Mouse (Mus musculus) CH12.LX (cell line): ENCODE data around the gene Paxbp1. TPM values are rescaled to one million over a fixed set of nuclear protein-coding genes. Genes with fewer than 3 reads are reported as not detected.

Experiments used
- DNase-seq: peaks from one replicate; pipeline ENCODE4 v3.0.0-alpha.2; 2013; ENCODE audit errors: extremely low read depth
- H3K27ac ChIP-seq: 2 replicates; pipeline ENCODE4 v1.5.1; 2012; ENCODE audit warnings: low read depth, mild to moderate bottlenecking, control low read depth, moderate library complexity; ENCODE audit not compliant: insufficient read depth
- H3K27me3 ChIP-seq: replicated peaks from 2 replicates; pipeline ENCODE3; 2012; ENCODE audit warnings: inconsistent platforms
- H3K36me3 ChIP-seq, 2 experiments: replicated peaks in 1 of 2; 2 replicates each; pipeline versions ENCODE3 to v1.6.1; 2012; ENCODE audit warnings: inconsistent platforms in 1 of 2, low read length in 1 of 2, mild to moderate bottlenecking in 1 of 2, mixed read lengths in 1 of 2, moderate library complexity in 1 of 2; ENCODE audit not compliant: control insufficient read depth in 1 of 2, insufficient read depth in 1 of 2
- H3K4me1 ChIP-seq, 2 experiments: 2 replicates each; pipeline ENCODE4 v1.6.1; 2012; ENCODE audit warnings: inconsistent platforms in 1 of 2, moderate library complexity in 1 of 2; ENCODE audit not compliant: insufficient read depth in 2 of 2, control insufficient read depth in 1 of 2
- H3K4me2 ChIP-seq: 2 replicates; pipeline ENCODE4 v1.6.1; 2012; ENCODE audit warnings: low read depth, mild to moderate bottlenecking, control low read depth; ENCODE audit not compliant: poor library complexity, insufficient read depth, severe bottlenecking
- H3K4me3 ChIP-seq, 3 experiments: fragments of 150-350 bp in 1 of 3; sonication (generic) in 1 of 3; replicated peaks in 1 of 3; 2 replicates each; pipeline versions ENCODE3 to v1.5.1; 2011 to 2012; ENCODE audit warnings: low read depth in 2 of 3, low read length in 2 of 3, mild to moderate bottlenecking in 2 of 3, moderate library complexity in 2 of 3, control low read depth in 1 of 3, improper control_type of control experiment in 1 of 3, inconsistent platforms in 1 of 3, mixed read lengths in 1 of 3; ENCODE audit not compliant: poor library complexity in 1 of 3
- H3K79me2 ChIP-seq: replicated peaks from 2 replicates; pipeline ENCODE4 v1.6.1; 2012; ENCODE audit warnings: mild to moderate bottlenecking, moderate library complexity; ENCODE audit not compliant: control insufficient read depth, poor library complexity, insufficient read depth, severe bottlenecking; ENCODE audit errors: extremely low read depth
- H3K9ac ChIP-seq: 2 replicates; pipeline ENCODE4 v1.6.1; 2012; ENCODE audit warnings: low read depth, mild to moderate bottlenecking, control low read depth, moderate library complexity; ENCODE audit not compliant: insufficient read depth
- H3K9me3 ChIP-seq: replicated peaks from 2 replicates; pipeline ENCODE3; 2012; ENCODE audit warnings: low read length, inconsistent platforms, mixed read lengths
- BHLHE40 ChIP-seq: IDR thresholded peaks from 2 replicates; pipeline ENCODE4 v1.6.1; 2011; ENCODE audit warnings: mild to moderate bottlenecking, low read depth, low read length, improper control_type of control experiment
- EP300 ChIP-seq: IDR thresholded peaks from 2 replicates; pipeline ENCODE4 v1.6.1; 2011; ENCODE audit warnings: low read length, improper control_type of control experiment
- ETS1 ChIP-seq: conservative IDR thresholded peaks from 2 replicates; pipeline ENCODE4 v1.6.1; 2012; ENCODE audit warnings: low read depth, mild to moderate bottlenecking, inconsistent platforms, low read length, improper control_type of control experiment, moderate library complexity
- JUND ChIP-seq: conservative IDR thresholded peaks from 2 replicates; pipeline ENCODE4 v1.6.1; 2011; ENCODE audit warnings: low read depth, low read length, improper control_type of control experiment
- MAFK ChIP-seq: IDR thresholded peaks from 2 replicates; pipeline ENCODE4 v1.6.1; 2011; ENCODE audit warnings: low read length, improper control_type of control experiment; ENCODE audit not compliant: insufficient replicate concordance
- MAX ChIP-seq: IDR thresholded peaks from 2 replicates; pipeline ENCODE4 v1.6.1; 2011; ENCODE audit warnings: low read length, improper control_type of control experiment
- MAZ ChIP-seq: IDR thresholded peaks from 2 replicates; pipeline ENCODE4 v1.6.1; 2012; ENCODE audit warnings: low read depth, mild to moderate bottlenecking, inconsistent platforms, low read length, improper control_type of control experiment, moderate library complexity
- MEF2A ChIP-seq: IDR thresholded peaks from 2 replicates; pipeline ENCODE4 v1.6.1; 2014; ENCODE audit warnings: low read depth, mild to moderate bottlenecking, inconsistent platforms, low read length, improper control_type of control experiment, borderline replicate concordance
- MXI1 ChIP-seq: IDR thresholded peaks from 2 replicates; pipeline ENCODE4 v1.6.1; 2011; ENCODE audit warnings: mild to moderate bottlenecking, low read depth, low read length, improper control_type of control experiment
- MYC ChIP-seq: IDR thresholded peaks from 2 replicates; pipeline ENCODE4 v1.6.1; 2011; ENCODE audit warnings: low read depth, mild to moderate bottlenecking, improper control_type of control experiment, low read length
- NELFE ChIP-seq: IDR thresholded peaks from 2 replicates; pipeline ENCODE4 v1.6.1; 2011; ENCODE audit warnings: low read depth, low read length, improper control_type of control experiment
- POLR2AphosphoS2 ChIP-seq: IDR thresholded peaks from 2 replicates; pipeline ENCODE4 v1.6.1; 2011; ENCODE audit warnings: low read depth, low read length, improper control_type of control experiment
- RAD21 ChIP-seq: IDR thresholded peaks from 2 replicates; pipeline ENCODE4 v1.6.1; 2011; ENCODE audit warnings: low read depth, mild to moderate bottlenecking, low read length, improper control_type of control experiment, moderate library complexity
- RCOR1 ChIP-seq: conservative IDR thresholded peaks from 2 replicates; pipeline ENCODE4 v1.6.1; 2012; ENCODE audit warnings: low read depth, mild to moderate bottlenecking, inconsistent platforms, low read length, improper control_type of control experiment
- SIN3A ChIP-seq: IDR thresholded peaks from 2 replicates; pipeline ENCODE4 v1.6.1; 2012; ENCODE audit warnings: low read length, improper control_type of control experiment, inconsistent platforms
- SMC3 ChIP-seq: IDR thresholded peaks from 2 replicates; pipeline ENCODE4 v1.6.1; 2011; ENCODE audit warnings: low read depth, low read length, improper control_type of control experiment
- UBTF ChIP-seq: IDR thresholded peaks from 2 replicates; pipeline ENCODE4 v1.6.1; 2012; ENCODE audit warnings: low read depth, mild to moderate bottlenecking, inconsistent platforms, low read length, improper control_type of control experiment, moderate library complexity
- ZKSCAN1 ChIP-seq: IDR thresholded peaks from 2 replicates; pipeline ENCODE4 v1.6.1; 2012; ENCODE audit warnings: low read depth, inconsistent platforms, low read length, improper control_type of control experiment, borderline replicate concordance
- dilution Hi-C: fragments of 300-500 bp; cut with MboI; formaldehyde crosslinking; loops from 2 replicates; pipeline ENCODE4 v1.14.3; 2020; ENCODE audit warnings: low sequenced_read_pairs; ENCODE audit not compliant: extremely low pct_unique_long_range_greater_than_20kb, extremely low pct_ligation_motif_present
- in situ Hi-C: fragments of 300-500 bp; cut with MboI; formaldehyde crosslinking; loops from 3 replicates; pipeline ENCODE4 v1.14.3; 2019; ENCODE audit warnings: low sequenced_read_pairs, low pct_ligation_motif_present, low pct_unique_long_range_greater_than_20kb, mixed read lengths
- polyA plus RNA-seq: library from polyadenylated mRNA; unstranded; fragments of >175 nt; gene quantifications from 2 replicates; pipeline ENCODE4 v1.2.1, GENCODE M21; 2012; ENCODE audit warnings: low read depth; ENCODE audit not compliant: insufficient read length
- total RNA-seq, 2 experiments: library from RNA; depleted of rRNA; stranded (reverse); fragments of 300-350 nt in 1 of 2; fragments of >200 nt in 1 of 2; gene quantifications; 2 replicates each; pipeline ENCODE4 v1.2.3; 2012 to 2014

The Paxbp1 gene
- total and polyA plus RNA-seq, 3 experiments: 39.4 to 77.1 (median 74.4) TPM

- H3K9ac ChIP-seq: no peak overlapping the region
- H3K79me2 ChIP-seq: no peaks in the 10 kb centered on the region
- H3K36me3 ChIP-seq: peaks cover 0 to 19% of the 10 kb centered on the region in 2 experiments
- no peak for DNase-seq
- TF ChIP-seq MAZ (no peak), MAX (no peak), POLR2AphosphoS2 (no peak), JUND (no peak), SMC3 (no peak), SIN3A (no peak), ZKSCAN1 (no peak), RAD21 (no peak), MXI1 (no peak), UBTF (no peak), EP300 (no peak), MAFK (no peak)
- in situ Hi-C loops (no loop called here), dilution Hi-C loops (no loop called here)
- peaks cover 4 to 28% of the 10 kb centered on the region in 2 experiments; a peak in 3 of 4 replicates for H3K4me1 ChIP-seq
- no peak overlapping the region for H3K27ac ChIP-seq
- H3K4me2 ChIP-seq: no peak overlapping the region
- no peak overlapping the region for H3K4me3 ChIP-seq
- H3K9me3 ChIP-seq: peaks cover 3% of the 10 kb centered on the region
- no peaks in the 10 kb centered on the region for H3K27me3 ChIP-seq
These were observed 39.3 kb downstream of the Paxbp1 start for GRCm38 (mm10) chr16:91004915-91005538.

DNA sequence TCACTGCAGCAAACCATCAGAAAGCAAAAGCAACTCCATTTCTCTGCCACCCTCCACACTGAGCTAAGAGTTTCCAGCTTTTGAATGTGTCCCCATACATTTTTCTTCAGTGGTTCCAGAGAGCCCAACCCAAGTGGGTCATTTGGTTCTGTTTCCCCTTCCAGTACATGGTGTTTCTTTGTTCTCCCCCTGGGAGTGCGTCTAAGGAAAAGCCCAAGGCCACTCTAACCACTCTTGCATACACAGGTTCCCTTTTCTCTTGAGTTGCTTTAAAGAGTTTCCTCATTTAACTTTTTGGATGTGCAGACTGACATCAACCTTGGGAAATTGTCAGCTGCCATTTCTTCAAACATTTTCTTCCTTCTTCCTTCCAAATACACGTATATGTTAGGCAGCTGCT lies 43.2 kb downstream of the Paxbp1 start:
- H3K9me3 ChIP-seq: peaks cover 3% of the 10 kb centered on the region
- in situ Hi-C loops: no loop called here
- TF ChIP-seq ETS1: 0 out of 2 replicates have a peak, but pooled peaks have one; percentile 8
- TF ChIP-seq ZKSCAN1: no peak
- TF ChIP-seq, all 38 proteins: peak for 1
- H3K27ac ChIP-seq: no peak overlapping the region
- H3K27me3 ChIP-seq: peaks cover 12% of the 10 kb centered on the region
- H3K36me3 ChIP-seq: peaks cover 0 to 11% of the 10 kb centered on the region in 2 experiments
- H3K4me3 ChIP-seq: no peak overlapping the region
- no peaks in the 10 kb centered on the region for H3K79me2 ChIP-seq
- dilution Hi-C loops: no loop called here
- DNase-seq: peak; percentile 48
- peaks cover 7 to 32% of the 10 kb centered on the region in 2 experiments for H3K4me1 ChIP-seq
- H3K9ac ChIP-seq: no peak overlapping the region
- H3K4me2 ChIP-seq: no peak overlapping the region

DNA sequence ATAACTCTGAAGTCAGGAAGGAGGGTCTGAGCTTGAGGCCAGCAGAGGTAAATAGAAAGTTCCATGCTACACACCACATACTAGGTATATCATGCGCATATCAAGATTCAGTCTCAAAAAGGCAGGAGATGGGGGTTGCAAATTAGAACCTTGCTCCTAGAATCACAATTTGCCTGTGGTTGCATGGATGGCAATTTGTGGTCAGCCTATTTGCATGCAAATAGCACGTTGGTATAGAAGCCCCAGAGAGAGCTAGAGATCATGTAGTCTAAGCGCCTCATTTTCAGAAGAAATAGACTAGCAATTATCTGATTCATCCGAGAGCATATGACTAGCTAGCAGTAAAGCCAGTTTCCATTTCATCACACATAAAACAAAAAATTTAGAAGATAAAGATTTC lies 44.5 kb downstream of the Paxbp1 start:
- peak; percentile 84 for DNase-seq
- in situ Hi-C loops: no loop called here
- Histone ChIP-seq H3K27ac (no peak overlapping the region), H3K27me3 (peaks cover 12% of the 10 kb centered on the region)
- TF ChIP-seq MAFK (peak; percentile 88), MEF2A (no peak), EP300 (peak; percentile 68; the same call in 1 of the 2 replicates), MYC (0 out of 2 replicates have a peak, but pooled peaks have one; percentile 41), BHLHE40 (peak; percentile 64), JUND (no peak), NELFE (no peak), RAD21 (no peak), RCOR1 (no peak), MAX (no peak)
- TF ChIP-seq, all 38 proteins: peak for 4
- H3K79me2 ChIP-seq: no peaks in the 10 kb centered on the region
- H3K4me2 ChIP-seq: no peak overlapping the region
- H3K9me3 ChIP-seq: peaks cover 3% of the 10 kb centered on the region
- no peak overlapping the region for H3K4me3 ChIP-seq
- dilution Hi-C loops: no loop called here
- no peak overlapping the region for H3K9ac ChIP-seq
- peaks cover 0 to 7% of the 10 kb centered on the region in 2 experiments for H3K36me3 ChIP-seq
- peaks cover 9 to 40% of the 10 kb centered on the region in 2 experiments for H3K4me1 ChIP-seq
